Mouse (Mus musculus) heart, embryonic 14.5 days (tissue): ENCODE measurements around the gene Mrpl45. TPM values are rescaled to one million over a fixed set of nuclear protein-coding genes. Genes with fewer than 3 reads are reported as not detected.

Experiments used
- ATAC-seq: fragments of 200-750 bp; cut with Nextera tagmentation; 2 replicates; pipeline ENCODE4 v1.8.0; 2017; ENCODE audit warnings: low read depth, moderate TSS enrichment; ENCODE audit not compliant: insufficient number of reproducible peaks, insufficient read depth, low FRiP score
- H3K27ac ChIP-seq, 2 experiments: fragments of 200-500 bp in 1 of 2; fragments of 300-500 bp in 1 of 2; sonication (generic) in 1 of 2; replicated peaks in 1 of 2; 2 replicates each; pipeline ENCODE4 v1.5.1; 2012 to 2014; ENCODE audit warnings: low read depth in 2 of 2, low read length in 2 of 2, control low read depth in 1 of 2, mild to moderate bottlenecking in 1 of 2, mixed read lengths in 1 of 2; ENCODE audit not compliant: control insufficient read depth in 1 of 2, insufficient read depth in 1 of 2
- H3K27me3 ChIP-seq: fragments of 300-500 bp; sonication (generic); 2 replicates; pipeline ENCODE4 v1.6.1; 2014; ENCODE audit warnings: mild to moderate bottlenecking, low read length, control low read depth; ENCODE audit not compliant: control insufficient read depth, insufficient read depth
- H3K36me3 ChIP-seq: fragments of 300-500 bp; sonication (generic); 2 replicates; pipeline ENCODE4 v1.6.1; 2014; ENCODE audit warnings: mild to moderate bottlenecking, control low read depth, low read length, mixed read lengths; ENCODE audit not compliant: control insufficient read depth, insufficient read depth
- H3K4me1 ChIP-seq, 2 experiments: fragments of 200-500 bp in 1 of 2; fragments of 300-500 bp in 1 of 2; sonication (generic) in 1 of 2; 2 replicates each; pipeline ENCODE4 v1.6.1; 2012 to 2014; ENCODE audit warnings: low read length in 2 of 2, control low read depth in 1 of 2, mixed read lengths in 1 of 2; ENCODE audit not compliant: control insufficient read depth in 2 of 2, insufficient read depth in 2 of 2
- H3K4me2 ChIP-seq: fragments of 300-500 bp; sonication (generic); 2 replicates; pipeline ENCODE4 v1.6.1; 2014; ENCODE audit warnings: mild to moderate bottlenecking, low read length
- H3K4me3 ChIP-seq, 2 experiments: fragments of 200-500 bp in 1 of 2; fragments of 300-500 bp in 1 of 2; sonication (generic) in 1 of 2; 2 replicates each; pipeline ENCODE4 v1.5.1; 2012 to 2014; ENCODE audit warnings: low read length in 2 of 2, mild to moderate bottlenecking in 2 of 2, control low read depth in 1 of 2, low read depth in 1 of 2, moderate library complexity in 1 of 2; ENCODE audit not compliant: control insufficient read depth in 1 of 2, insufficient read depth in 1 of 2
- H3K9ac ChIP-seq: fragments of 300-500 bp; sonication (generic); 2 replicates; pipeline ENCODE4 v1.6.1; 2014; ENCODE audit warnings: mild to moderate bottlenecking, low read length
- H3K9me3 ChIP-seq: fragments of 300-500 bp; sonication (generic); 2 replicates; pipeline ENCODE4 v1.6.1; 2016; ENCODE audit warnings: low read length, control low read depth; ENCODE audit not compliant: control insufficient read depth
- WGBS: fragments of 180-500 bp; shearing (Covaris S2); extraction: QIAGEN DNeasy Blood & Tissue Kit; methylation state at CpG from one replicate; pipeline ENCODE4 v1.1.7; 2014; 5-methylcytosine and 5-hydroxymethylcytosine counted together
- polyA plus RNA-seq: library from polyadenylated mRNA; unstranded; fragments of >200 nt; fragmentation: Nextera tagmentation; extraction: Ambion mirVana; gene quantifications from 2 replicates; pipeline ENCODE4 v1.2.1, GENCODE M21; 2014

Gene Mrpl45
- polyA plus RNA-seq, 1 experiment from 2014 or later = 59.2 TPM

DNA sequence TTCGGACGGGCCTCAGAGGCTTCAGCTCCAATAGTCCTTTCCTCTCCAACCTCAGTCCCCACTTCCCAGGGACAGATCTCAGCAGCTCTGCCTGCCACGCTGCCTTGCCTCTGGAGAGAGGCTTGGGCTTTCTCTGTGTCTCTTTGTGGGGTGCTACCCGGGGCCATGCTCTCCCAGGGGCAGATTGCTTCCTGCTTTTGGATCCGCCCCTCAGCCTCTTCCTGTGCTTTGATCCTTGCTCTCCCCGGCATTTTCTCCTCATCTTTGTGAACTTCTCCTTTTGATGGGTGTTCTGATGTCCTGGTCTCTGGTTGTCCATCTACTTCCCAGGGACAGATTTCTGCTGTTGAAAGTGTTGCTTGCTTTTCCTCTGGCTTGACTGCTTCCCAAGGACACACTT is 20.7 kb downstream of the Mrpl45 start:
- H3K4me1 ChIP-seq = peaks cover 9 to 15% of the 10 kb centered on the region in 2 experiments
- no peak overlapping the region for H3K4me2 ChIP-seq
- H3K27ac ChIP-seq = no peak overlapping the region
- H3K36me3 ChIP-seq = no peaks in the 10 kb centered on the region
- H3K27me3 ChIP-seq = peaks cover 20% of the 10 kb centered on the region
- whole genome bisulfite sequencing = 51% methylated on average over 6 of the region's 6 CpGs
- ATAC-seq = no peak
- no peaks in the 10 kb centered on the region for H3K9me3 ChIP-seq
- H3K4me3 ChIP-seq = no peak overlapping the region
- H3K9ac ChIP-seq = no peak overlapping the region

DNA sequence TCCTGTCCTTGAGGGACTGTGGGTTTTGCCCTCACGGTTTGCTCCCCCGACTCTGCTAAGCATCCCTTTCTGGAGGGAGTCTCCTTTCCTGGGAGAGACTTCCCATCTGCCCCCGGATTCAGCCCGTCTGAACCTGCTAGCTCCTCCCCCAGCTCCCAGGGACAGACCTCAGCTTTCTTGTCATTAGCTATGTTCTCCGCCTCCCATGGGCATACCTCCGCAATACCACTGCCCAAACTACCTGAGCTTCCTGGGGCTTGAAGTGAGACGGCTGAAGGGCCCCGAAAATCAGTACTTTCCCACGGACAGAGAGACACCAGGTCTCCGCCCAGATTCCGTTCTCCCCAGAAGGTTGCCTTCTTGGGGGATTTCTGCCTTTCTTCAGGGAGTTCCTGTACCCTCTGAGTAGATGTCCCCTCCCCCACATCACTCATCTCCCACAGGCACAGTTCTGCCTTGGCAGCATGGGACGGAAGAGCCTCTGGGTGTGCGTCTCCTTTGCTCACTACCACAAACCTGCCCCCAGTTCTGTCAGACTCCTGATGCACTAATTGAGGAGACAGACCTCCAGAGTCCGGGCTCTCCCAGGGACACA is 21.3 kb downstream of the Mrpl45 start:
- Histone ChIP-seq H3K4me3 (no peak overlapping the region), H3K27me3 (peaks cover 20% of the 10 kb centered on the region), H3K36me3 (no peaks in the 10 kb centered on the region), H3K9ac (no peak overlapping the region), H3K4me2 (no peak overlapping the region), H3K4me1 (peaks cover 9 to 15% of the 10 kb centered on the region in 2 experiments), H3K27ac (no peak overlapping the region), H3K9me3 (no peaks in the 10 kb centered on the region)
- no peak for ATAC-seq
- 59% methylated on average over 14 of the region's 14 CpGs for WGBS

DNA sequence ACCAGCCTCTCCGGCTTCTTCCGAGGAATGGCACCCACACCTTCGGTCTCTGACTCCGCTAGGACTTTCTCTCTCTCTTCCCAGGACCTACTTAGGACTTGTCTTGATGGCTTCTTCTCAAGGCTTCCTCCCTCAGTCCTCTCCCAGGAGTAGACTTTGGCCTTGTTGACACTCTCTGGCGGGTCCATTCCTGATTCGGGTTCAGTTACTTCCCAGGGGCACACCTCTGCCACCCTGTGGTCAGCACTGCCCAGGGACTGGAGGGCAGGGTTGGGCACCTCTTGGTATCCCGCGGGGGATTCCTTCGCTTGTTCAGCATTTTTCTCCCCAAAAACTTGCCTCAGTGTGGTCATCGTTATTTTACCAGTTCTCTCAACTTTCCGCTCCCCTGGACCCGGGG is 21.8 kb downstream of the Mrpl45 start:
- Histone ChIP-seq H3K4me2 (no peak overlapping the region), H3K9ac (no peak overlapping the region), H3K4me3 (no peak overlapping the region), H3K27ac (no peak overlapping the region), H3K4me1 (peaks cover 9 to 15% of the 10 kb centered on the region in 2 experiments), H3K27me3 (peaks cover 20% of the 10 kb centered on the region), H3K36me3 (no peaks in the 10 kb centered on the region), H3K9me3 (no peaks in the 10 kb centered on the region)
- ATAC-seq = no peak
- 78% methylated on average over 12 of the region's 12 CpGs for WGBS

DNA sequence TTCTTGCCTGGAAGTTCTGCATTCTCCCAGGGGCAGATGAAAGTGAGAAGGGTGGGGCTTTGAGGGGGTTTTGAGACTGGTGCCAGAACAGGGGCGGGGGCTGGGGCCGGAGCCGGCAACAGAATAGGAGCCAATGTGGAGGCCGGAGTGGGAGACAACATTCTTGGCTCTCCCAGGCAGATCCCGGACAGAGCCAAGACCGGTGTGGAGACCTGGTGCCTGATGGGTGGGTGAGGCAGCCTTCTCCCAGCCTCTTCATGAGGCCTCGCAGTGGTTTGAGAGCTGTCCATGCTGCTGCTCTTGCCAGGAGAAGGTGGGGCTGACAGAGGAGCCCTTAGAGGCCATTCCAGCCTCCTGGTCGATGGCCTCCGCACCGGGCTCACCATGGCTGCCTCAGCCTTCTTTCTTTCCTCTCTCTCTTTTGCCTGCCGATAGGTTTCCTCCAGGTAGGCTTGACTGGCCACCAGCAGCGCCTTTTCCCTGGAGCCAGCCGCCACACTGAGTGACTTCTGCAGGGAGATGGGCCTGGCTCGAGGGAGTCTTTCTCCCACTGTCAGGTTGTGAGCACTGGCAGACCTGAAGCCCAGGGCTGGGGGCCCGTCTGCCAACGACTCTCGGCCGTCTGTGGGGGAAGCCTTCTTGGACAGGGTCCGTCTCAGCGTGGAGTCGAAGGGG is 22.9 kb downstream of the Mrpl45 start:
- 24% methylated on average over 21 of the region's 21 CpGs for WGBS
- Histone ChIP-seq H3K27ac (peak overlapping the region in 1 of 2 experiments; percentile 7; a peak in 1 of 4 replicates), H3K36me3 (no peaks in the 10 kb centered on the region), H3K4me1 (peaks cover 10 to 12% of the 10 kb centered on the region in 2 experiments), H3K9me3 (no peaks in the 10 kb centered on the region), H3K27me3 (peaks cover 20% of the 10 kb centered on the region), H3K4me3 (peak overlapping the region; percentile 24 to 25; a peak in 3 of 4 replicates), H3K4me2 (peak overlapping the region; percentile 63), H3K9ac (peak overlapping the region; percentile 64)
- no peak; the same call in 1 of the 2 replicates for ATAC-seq

DNA sequence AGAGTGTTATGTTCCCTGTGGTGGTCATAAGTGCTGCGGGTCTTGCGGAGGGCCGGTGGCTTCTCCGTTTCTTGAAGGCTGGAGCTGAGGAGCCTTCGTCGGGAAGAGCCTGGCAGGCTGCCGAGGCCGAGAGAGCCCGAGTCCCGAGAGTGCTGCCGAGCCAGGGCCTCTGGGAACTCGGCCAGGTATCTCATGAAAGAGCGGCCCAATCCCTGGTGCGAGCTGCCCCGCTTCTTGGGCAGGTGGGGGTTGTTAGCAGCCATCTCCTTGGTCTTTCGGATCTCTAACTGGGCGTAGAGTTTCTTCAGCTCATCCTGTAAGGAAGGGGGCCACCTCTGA is 23.4 kb downstream of the Mrpl45 start:
- peaks cover 15 to 17% of the 10 kb centered on the region in 2 experiments for H3K4me1 ChIP-seq
- peak overlapping the region; percentile 24 to 25; a peak in 3 of 4 replicates for H3K4me3 ChIP-seq
- H3K9ac ChIP-seq = peak overlapping the region; percentile 64
- H3K27ac ChIP-seq = peak overlapping the region in 1 of 2 experiments; percentile 7; a peak in 1 of 4 replicates
- peak overlapping the region; percentile 63 for H3K4me2 ChIP-seq
- H3K36me3 ChIP-seq = no peaks in the 10 kb centered on the region
- no peaks in the 10 kb centered on the region for H3K9me3 ChIP-seq
- WGBS = 13% methylated on average over 17 of the region's 17 CpGs
- ATAC-seq = no peak
- peaks cover 20% of the 10 kb centered on the region for H3K27me3 ChIP-seq

DNA sequence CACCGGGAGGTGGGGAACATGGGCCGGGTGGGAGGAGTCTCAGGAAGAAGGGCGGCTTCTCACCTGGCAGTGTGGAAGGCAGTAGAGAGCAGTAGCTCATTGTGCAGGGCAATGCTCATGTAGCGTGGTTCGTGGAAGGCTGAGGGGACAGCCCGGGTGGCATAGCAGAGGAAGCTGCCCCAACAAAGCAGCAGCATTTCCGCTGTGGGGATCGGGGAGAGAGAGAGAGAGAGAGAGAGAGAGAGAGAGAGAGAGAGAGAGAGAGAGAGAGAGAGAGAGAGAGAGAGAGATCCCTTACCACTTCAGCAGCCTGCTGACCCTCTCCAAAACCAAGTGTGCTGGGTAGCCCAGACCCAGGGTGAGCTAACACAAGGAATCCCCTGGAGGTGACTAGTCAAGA is 27.7 kb downstream of the Mrpl45 start:
- Histone ChIP-seq H3K27ac (no peak overlapping the region), H3K36me3 (no peaks in the 10 kb centered on the region), H3K4me1 (peaks cover 17 to 26% of the 10 kb centered on the region in 2 experiments), H3K4me3 (no peak overlapping the region), H3K9ac (no peak overlapping the region), H3K4me2 (0 out of 2 replicates have a peak overlapping the region, but pooled peaks have one; percentile 44), H3K9me3 (no peaks in the 10 kb centered on the region), H3K27me3 (0 out of 2 replicates have a peak, but pooled peaks cover 3% of the 10 kb centered on the region)
- WGBS = 40% methylated on average over 8 of the region's 8 CpGs
- ATAC-seq = no peak

DNA sequence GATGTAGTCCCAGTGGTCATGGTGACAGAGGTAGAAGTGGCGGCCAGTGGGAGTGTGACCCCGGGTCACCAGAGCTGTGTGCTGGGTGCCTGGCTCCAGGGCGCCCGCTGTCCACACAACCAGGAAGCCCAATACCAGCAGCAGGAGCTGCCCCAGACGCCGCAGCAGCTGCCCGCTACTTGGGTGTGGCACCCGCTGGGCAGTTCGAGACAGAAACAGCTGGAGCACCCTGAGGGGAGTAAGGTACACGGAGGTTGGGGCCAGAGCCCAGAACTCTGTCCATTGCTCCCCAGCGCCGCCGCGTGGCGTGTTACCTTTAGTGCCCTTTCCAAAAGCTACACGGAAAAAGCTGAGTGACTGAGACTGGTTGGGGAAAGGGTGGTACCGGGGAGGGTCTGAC is 28.1 kb downstream of the Mrpl45 start:
- H3K4me2 ChIP-seq = peak overlapping the region; percentile 44; the same call in 1 of the 2 replicates
- peak overlapping the region in 1 of 2 experiments; percentile 6; a peak in 1 of 4 replicates for H3K4me3 ChIP-seq
- H3K27me3 ChIP-seq = no peaks in the 10 kb centered on the region
- H3K27ac ChIP-seq = no peak overlapping the region
- WGBS = 24% methylated on average over 17 of the region's 17 CpGs
- H3K4me1 ChIP-seq = peaks cover 13 to 22% of the 10 kb centered on the region in 2 experiments
- H3K36me3 ChIP-seq = no peaks in the 10 kb centered on the region
- ATAC-seq = no peak
- no peaks in the 10 kb centered on the region for H3K9me3 ChIP-seq
- peak overlapping the region; percentile 21; the same call in 1 of the 2 replicates for H3K9ac ChIP-seq
